Mouse (Mus musculus) cerebellum, postnatal 10 days (tissue): ENCODE measurements around the gene Cyp3a13.
"Not testable (repeated sequence)": the region's sequence is repeated elsewhere in the genome, so short reads cannot be mapped to it uniquely, and the experiment has no call there.

Experiments
- DNase-seq, 2 experiments: peaks; one replicate each; pipeline ENCODE4 v3.0.0; 2021; ENCODE audit warnings: mixed read lengths in 2 of 2

Gene Cyp3a13

GRCm38 (mm10) chr5:137921532-137921931, at the start of gene Cyp3a13:
Gene Cyp3a13 (minus strand): TSS chr5:137921619.
- no peak for DNase-seq

- DNase-seq, result peak; percentile 5 to 33
Observed at GRCm38 (mm10) chr5:137966492-137966891, 45.1 kb upstream of the Cyp3a13 start.

- DNase-seq, result peak in 1 of 2 experiments; percentile 13
Observed at GRCm38 (mm10) chr5:137962945-137963344, 41.5 kb upstream of the Cyp3a13 start, which contains the start of gene Gjc3. Gene Gjc3 (minus strand): TSS chr5:137963098.

GRCm38 (mm10) chr5:137956404-137956803, 35.0 kb upstream of the Cyp3a13 start:
- no peak for DNase-seq

GRCm38 (mm10) chr5:137951218-137951617, 29.8 kb upstream of the Cyp3a13 start:
- peak; percentile 36 to 40 for DNase-seq

- DNase-seq, result no peak
Observed at GRCm38 (mm10) chr5:137947303-137947702, 25.9 kb upstream of the Cyp3a13 start.

GRCm38 (mm10) chr5:137943133-137943532, 21.7 kb upstream of the Cyp3a13 start:
- DNase-seq, result no peak

- DNase-seq, result no peak
Observed at GRCm38 (mm10) chr5:137940948-137941347, 19.5 kb upstream of the Cyp3a13 start.

GRCm38 (mm10) chr5:137937238-137937637, 15.8 kb upstream of the Cyp3a13 start:
- DNase-seq, result no peak

GRCm38 (mm10) chr5:137936486-137936885, 15.1 kb upstream of the Cyp3a13 start:
- no peak for DNase-seq

GRCm38 (mm10) chr5:137933934-137934333, 12.5 kb upstream of the Cyp3a13 start:
- not testable (repeated sequence) for DNase-seq

GRCm38 (mm10) chr5:137928439-137928838, 7.0 kb upstream of the Cyp3a13 start:
- DNase-seq, result no peak

GRCm38 (mm10) chr5:137922171-137922570, 752 bp upstream of the Cyp3a13 start:
- DNase-seq, result no peak

- peak; percentile 55 to 67 for DNase-seq
Observed at GRCm38 (mm10) chr5:137915550-137915949, 5.9 kb downstream of the Cyp3a13 start.

- DNase-seq, result no peak
Observed at GRCm38 (mm10) chr5:137914508-137914907, 6.9 kb downstream of the Cyp3a13 start.

- DNase-seq, result no peak
Observed at GRCm38 (mm10) chr5:137909564-137910262, 11.7 kb downstream of the Cyp3a13 start.

- DNase-seq, result no peak
Observed at GRCm38 (mm10) chr5:137897812-137898211, 23.6 kb downstream of the Cyp3a13 start.

- DNase-seq, result peak; percentile 5 to 15
Observed at GRCm38 (mm10) chr5:137892954-137893353, 28.5 kb downstream of the Cyp3a13 start.

- no peak for DNase-seq
Observed at GRCm38 (mm10) chr5:137887666-137888065, 33.8 kb downstream of the Cyp3a13 start.

- DNase-seq, result peak; percentile 54 to 61
Observed at GRCm38 (mm10) chr5:137885894-137886293, 35.5 kb downstream of the Cyp3a13 start.

- DNase-seq, result no peak
Observed at GRCm38 (mm10) chr5:137883345-137883744, 38.1 kb downstream of the Cyp3a13 start.

- no peak for DNase-seq
Observed at GRCm38 (mm10) chr5:137882922-137883321, 38.5 kb downstream of the Cyp3a13 start.

- peak; percentile 21 to 32 for DNase-seq
Observed at GRCm38 (mm10) chr5:137877860-137878259, 43.6 kb downstream of the Cyp3a13 start.

- no peak for DNase-seq
Observed at GRCm38 (mm10) chr5:137875054-137875453, 46.4 kb downstream of the Cyp3a13 start.

GRCm38 (mm10) chr5:137872381-137872702, 49.1 kb downstream of the Cyp3a13 start:
- DNase-seq, result not testable (repeated sequence)
